Mouse (Mus musculus) mature B cell (primary cell): ENCODE results near the gene Syne2.

Source experiments
- in situ Hi-C: fragments of 300-500 bp; cut with MboI; formaldehyde crosslinking; loops from 2 replicates; pipeline ENCODE4 v1.14.3; 2019

The Syne2 gene

DNA sequence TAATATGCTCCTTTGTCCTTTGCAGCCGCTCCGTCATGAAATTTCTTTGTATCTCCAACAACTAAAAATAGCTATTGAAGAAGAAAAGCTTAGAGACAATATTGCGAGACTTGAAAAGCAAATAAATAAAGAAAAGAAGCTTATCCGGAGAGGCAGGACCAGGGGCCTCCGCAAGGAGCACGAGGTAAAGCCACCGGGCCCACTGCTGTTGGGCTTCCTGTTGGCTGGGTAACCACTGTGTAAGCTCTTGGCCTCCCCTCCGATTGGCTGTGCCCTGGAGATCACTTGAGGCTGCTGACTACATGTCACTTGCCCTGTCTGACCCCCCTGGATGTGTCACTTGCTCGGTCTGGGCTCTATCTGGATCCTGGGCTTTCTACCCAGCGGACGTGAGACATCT lies 105.0 kb downstream of the Syne2 start:
- in situ Hi-C loops, result no loop called here

GRCm38 (mm10) chr12:75924852-75925251 lies 106.9 kb downstream of the Syne2 start:
- in situ Hi-C loops, result no loop called here

- in situ Hi-C loops, result no loop called here
Observed at GRCm38 (mm10) chr12:75927596-75927995, 109.7 kb downstream of the Syne2 start.

DNA sequence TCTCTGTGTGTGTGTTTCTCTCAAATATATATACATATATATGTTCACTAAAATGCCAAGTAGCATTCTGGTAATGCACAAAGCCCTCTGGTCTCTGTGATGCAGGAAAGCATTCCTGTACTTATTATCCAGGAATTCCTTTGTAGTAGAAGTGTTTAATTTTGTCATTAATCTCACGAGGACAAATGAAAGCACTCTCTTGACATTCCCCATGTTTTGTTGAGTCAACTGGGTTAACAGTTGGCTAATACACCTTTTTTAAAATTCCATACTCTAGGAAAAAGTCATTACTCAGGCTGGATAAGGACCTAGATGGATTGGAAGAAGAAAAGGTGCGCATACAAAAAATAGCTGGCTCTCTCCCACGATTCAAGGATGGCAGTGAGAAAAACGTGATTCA lies 115.6 kb downstream of the Syne2 start:
- in situ Hi-C loops, result no loop called here

DNA sequence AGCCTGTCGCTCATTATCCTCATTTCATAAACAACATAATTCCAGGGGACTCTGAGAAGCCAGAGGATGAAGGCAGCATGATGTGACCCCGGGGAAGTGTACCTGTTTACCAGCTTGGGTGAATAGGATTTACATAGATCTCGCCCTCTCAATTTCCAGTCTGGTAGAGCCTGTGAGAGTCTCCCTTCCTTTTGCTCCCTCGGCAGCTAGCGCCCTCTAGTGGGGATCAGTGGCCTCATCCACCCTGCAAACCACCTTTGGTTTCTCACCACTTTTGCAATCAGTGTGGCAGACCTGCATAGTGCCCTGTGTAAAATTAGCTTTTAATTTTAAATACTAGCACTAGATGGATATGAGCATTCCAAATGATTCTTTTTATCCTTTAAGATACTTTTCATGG lies 133.4 kb downstream of the Syne2 start:
- in situ Hi-C loops, result no loop called here

- in situ Hi-C loops, result no loop called here
Observed at GRCm38 (mm10) chr12:75952011-75952410, 134.1 kb downstream of the Syne2 start.

- in situ Hi-C loops, result no loop called here
Observed at GRCm38 (mm10) chr12:75966441-75967195, 148.7 kb downstream of the Syne2 start.

DNA sequence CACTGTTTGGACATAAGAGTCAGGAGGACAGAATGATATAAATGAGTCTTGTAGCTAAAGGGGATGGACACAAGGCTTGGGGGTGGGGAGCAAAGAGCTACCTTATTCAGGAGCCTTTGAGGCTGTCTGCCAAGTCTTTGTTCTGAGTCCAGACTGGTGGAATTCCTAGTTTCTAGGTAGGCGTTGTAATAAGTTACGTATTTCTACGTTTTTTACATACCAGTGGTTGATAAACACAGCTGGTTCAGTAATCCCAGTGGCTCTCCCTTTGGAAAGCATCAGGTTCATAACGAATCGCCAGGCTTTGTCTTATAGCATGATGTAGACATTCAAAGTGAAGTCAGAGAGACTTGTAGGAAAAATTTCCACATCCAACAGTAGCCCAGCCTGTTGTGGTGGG lies 161.1 kb downstream of the Syne2 start:
- in situ Hi-C loops, result no loop called here

DNA sequence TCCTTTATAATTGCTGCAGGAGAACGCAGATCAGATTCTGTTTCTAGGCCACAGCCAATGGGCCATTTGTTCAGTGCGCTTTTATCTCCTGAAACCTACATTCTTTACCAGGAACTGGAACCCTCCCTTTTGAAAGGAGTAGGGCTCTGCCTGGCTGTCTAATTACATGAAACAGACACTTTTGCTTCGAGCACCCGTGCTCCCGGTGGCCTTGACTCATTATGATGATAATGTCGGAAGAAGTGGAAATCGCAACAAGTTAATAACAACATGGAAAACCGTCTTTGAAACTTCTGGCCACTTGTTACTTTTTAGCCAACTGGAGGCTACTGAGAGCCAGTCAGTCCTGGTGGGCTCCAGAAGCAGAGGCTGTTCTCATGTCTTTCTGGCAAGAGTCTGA lies 165.4 kb downstream of the Syne2 start:
- in situ Hi-C loops, result no loop called here

DNA sequence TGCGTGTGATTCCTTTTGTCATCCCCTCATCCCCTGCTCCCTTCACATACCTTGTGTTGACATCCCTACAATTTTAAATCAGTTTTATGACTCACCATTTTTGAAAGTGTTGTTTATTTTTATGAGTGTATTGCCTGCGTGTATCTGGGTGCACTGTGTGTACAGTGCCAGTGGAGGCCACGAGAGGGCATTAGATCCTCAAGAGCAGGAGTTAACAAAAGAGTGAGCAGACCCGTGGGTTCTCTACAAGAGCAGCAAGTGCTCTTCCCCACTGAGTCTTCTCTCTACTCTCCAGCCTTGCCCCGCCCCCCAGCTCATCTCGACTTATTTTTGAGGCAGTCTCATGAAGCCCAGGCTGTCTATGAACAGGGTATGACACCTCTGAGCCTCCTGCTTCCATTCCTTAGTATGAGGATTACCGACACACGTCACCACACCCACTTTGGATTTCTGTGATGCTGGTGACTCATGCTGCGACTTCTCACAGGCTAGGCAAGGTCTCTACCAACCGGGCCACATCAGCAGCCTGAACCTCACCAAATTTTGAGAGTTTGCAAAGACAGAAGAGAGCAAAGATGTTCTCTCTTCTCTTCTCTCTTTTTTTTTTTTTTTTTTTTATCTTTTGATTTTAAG lies 174.4 kb downstream of the Syne2 start:
- in situ Hi-C loops, result no loop called here

- in situ Hi-C loops, result no loop called here
Observed at GRCm38 (mm10) chr12:75992946-75993345, 175.0 kb downstream of the Syne2 start.

DNA sequence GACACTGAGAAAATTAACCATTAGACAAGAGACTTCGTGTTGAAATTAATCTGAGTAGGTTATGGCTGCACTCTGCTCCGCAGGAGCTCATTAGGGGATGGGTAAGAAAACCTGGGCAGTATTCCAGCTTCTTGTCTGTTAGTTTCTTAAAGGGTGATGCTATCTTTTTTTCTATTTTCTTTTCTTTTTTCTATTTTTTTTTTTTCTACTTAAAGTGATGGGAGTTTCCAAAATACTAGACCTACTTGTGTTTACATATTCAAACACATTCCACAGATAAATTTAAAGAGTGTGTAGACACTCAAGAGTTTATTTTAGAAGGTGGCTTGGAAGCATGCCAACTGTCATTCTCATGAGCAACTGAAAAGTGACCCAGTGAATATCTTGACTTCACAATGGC lies 177.2 kb downstream of the Syne2 start:
- in situ Hi-C loops, result no loop called here

DNA sequence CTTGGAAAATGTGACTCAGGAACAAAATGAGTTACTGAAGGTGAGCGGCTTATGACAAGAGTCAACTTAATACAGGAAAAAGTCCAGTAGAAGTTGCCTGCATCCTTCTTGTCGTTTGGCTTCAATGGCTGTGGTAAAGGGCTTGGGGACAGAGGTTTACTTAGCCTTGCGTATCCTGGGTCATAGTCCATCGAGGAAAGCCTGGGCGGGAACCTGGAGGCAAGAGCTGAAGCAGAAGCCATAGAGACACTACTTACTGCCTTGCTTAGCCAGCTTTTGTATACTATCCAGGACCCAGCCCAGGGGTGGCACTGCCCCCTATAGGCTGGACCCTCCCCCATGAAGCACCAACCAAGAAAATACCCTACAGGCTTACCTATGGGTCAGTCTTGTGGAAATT lies 179.6 kb downstream of the Syne2 start:
- in situ Hi-C loops, result no loop called here

DNA sequence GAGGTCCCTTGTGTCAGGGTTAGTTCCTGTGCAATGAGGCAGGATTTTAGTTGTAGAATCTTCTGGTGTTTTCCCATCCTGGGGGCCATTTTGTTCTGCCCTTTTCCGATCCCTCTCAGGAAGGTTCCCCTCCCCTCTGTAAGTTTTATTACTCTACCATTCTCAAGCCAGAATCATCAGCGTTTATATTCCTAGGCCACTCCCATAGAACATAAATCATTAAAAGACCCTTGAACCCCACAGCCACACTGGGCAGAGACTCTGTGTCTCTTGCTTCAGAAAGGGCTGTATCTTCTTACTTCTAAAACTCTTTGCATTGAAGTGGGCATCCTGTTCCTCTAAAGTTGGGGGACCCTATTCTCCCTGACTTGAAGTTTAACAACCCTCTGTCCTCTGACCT lies 180.5 kb downstream of the Syne2 start:
- in situ Hi-C loops, result no loop called here

- in situ Hi-C loops, result no loop called here
Observed at GRCm38 (mm10) chr12:76004697-76005249, 186.8 kb downstream of the Syne2 start.

DNA sequence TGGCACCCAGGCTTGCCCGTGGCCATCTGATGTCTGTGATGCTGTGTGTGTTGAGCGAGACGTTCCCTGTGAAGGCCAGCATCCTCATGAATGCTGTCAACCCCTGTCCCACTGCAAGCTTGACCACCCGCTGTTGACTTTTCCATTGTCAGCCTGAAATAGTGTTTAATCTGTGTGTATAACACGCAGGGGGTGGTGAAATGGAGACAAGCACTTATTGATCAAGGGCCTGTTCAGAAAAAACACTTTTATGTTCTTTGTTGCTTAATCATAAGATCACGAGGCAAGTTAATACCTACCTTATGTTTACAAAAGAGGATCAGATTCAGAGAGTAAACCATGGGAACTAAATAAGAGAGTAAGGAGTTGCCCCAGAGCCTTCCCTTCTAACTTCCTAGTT lies 191.1 kb downstream of the Syne2 start:
- in situ Hi-C loops, result no loop called here

DNA sequence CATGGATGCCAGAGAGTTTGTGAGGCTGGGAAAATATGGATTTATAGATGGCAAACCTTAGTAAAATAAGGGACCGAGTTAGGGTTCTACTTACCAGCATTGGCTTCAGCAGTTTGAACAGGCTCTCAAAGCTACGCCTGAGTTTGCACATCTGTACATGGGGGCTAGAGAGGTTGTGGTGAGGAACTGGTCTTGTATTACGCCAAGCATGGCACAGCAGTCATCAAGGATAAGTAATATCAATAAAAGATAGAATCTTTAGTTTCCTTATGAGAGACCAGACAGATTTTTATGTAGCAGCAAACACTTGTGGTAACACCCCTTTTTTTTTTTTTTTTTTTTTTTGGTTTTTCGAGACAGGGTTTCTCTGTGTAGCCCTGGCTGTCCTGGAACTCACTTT lies 194.9 kb downstream of the Syne2 start:
- in situ Hi-C loops, result no loop called here

GRCm38 (mm10) chr12:76013480-76013879 lies 195.5 kb downstream of the Syne2 start:
- in situ Hi-C loops, result no loop called here

DNA sequence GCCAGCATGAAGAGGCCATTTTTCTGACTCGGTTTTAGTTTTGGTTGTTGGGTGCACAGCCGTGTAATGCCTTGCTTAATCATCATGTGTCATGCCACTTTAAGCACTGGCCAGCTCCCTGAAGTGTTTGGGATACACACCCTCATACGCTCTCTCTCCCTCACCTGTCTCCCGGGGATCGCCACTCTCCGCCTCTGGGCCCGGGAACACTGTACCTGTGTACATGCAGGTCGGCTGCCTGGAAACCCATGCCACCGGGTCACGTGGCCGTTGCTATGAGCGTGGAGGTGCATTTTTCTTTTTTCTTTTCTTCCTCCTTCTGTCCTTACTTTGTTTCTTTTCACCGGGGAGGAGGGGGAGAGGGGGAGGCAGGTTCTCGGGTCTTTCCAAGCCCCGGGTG lies 197.1 kb downstream of the Syne2 start:
- in situ Hi-C loops, result no loop called here

DNA sequence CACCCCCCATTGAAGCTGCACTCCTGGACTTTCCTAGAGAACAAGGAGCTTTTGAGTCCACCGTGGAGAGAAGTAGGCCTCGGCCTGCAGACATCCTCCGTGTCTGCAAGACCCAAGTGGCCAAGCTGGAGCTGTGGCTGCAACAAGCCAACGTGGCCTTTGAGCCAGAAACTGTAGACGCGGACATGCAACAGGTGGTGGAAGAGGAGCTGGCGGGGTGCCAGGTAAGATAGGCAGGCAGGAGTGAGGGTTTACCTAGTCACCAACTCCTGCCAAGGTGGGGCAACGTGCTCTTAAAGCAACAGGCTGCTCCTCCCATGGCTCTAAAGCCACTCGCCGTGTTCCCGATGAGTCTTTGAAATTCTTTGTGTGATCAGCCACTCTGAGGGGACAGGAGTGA lies 197.6 kb downstream of the Syne2 start:
- in situ Hi-C loops, result no loop called here

- in situ Hi-C loops, result no loop called here
Observed at GRCm38 (mm10) chr12:76016123-76017101, 198.5 kb downstream of the Syne2 start.

DNA sequence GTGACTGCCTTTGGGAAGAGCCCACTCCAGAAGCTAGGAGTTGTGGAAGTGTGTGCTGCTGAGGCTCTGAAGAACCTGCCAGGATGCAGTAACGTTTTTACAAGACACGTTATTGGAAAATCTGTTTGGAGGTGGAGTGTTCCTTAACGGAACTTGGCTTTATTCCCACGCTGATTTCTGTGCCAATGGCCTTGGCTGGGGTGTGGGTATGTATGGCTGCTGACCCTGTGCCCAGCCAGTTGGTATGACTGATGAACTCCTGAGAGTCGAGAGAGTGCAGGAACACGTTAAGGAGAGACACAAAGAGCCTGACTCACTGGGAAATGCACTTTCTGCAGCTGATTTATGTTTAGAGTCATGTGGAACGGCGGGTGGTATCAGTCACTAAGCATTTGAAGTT lies 200.7 kb downstream of the Syne2 start:
- in situ Hi-C loops, result no loop called here
